Mouse (Mus musculus) frontal cortex, postnatal 36 days (tissue): ENCODE results near the gene Patj.
"Not testable (repeated sequence)": the region's sequence is repeated elsewhere in the genome, so short reads cannot be mapped to it uniquely, and the experiment has no call there.

Source experiments
- DNase-seq, 2 experiments: peaks; one replicate each; pipeline ENCODE4 v3.0.0; 2022; ENCODE audit warnings: low spot score in 2 of 2

Patj gene

DNA sequence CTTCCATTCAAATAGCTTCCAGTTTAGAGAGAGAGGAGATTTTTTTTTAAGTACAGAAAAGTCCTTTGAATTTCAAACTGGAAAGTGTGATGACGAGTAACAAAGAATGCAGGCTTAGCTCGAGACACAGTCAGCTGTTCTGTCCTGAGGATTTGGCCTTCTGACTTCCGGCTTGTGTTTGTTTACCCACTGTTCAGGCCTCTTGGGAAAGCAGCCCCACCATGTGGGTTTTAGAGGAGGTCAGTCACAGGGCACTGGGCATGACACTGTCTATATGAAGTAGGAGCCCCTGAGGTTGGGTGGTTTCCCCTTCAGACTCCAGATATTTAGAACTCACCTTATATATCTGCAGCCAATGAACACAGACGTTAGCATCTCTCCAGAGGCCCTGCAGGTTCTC, 174.3 kb downstream of the Patj start:
- no peak for DNase-seq

DNA sequence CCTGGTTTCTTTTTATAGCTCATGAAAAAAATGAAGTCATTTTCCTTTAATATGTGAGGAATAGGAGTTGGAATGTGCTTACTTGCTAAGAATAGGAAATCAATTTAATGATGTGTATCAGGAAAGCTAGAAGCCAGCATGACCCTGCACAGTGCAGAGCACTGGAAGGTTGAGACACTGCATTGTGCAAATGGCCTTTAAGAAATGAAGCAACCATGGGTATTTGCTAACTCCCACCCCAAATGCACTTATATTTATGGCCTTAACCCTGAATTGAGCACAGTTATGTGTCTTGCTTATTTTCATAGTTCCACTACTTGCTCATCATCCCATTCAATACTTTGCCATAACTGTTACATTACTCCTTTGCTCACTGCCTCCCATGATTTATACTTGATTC, 181.7 kb downstream of the Patj start:
- no peak for DNase-seq

DNA sequence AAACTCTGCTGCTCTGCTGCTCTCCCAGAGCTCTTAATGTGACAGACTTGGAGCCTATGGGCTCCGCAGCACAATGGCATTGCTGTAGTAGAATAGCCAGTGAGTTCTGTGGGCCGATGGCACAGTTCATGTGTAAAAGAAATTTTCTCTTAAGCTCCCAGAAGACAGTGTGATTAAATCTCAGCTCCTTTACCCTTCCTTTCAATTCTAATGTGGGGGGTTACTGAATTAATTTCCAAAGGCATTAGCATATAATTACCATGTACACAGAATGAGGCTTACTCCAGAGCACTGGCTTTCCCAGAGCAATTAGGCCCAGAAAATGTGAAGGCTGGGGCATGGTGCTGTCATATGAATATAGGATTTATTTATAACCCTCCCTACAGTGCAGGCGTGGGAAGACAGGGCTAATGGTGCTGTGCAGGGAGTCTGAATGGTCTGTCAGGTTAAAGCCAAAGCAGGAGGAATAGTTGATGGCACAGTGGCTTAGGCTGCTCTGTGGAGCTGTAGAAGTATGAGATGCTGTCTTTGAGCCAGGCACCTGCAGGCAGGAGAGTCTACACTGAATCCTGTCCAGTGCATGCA, 182.5 kb downstream of the Patj start:
- DNase-seq: no peak

DNA sequence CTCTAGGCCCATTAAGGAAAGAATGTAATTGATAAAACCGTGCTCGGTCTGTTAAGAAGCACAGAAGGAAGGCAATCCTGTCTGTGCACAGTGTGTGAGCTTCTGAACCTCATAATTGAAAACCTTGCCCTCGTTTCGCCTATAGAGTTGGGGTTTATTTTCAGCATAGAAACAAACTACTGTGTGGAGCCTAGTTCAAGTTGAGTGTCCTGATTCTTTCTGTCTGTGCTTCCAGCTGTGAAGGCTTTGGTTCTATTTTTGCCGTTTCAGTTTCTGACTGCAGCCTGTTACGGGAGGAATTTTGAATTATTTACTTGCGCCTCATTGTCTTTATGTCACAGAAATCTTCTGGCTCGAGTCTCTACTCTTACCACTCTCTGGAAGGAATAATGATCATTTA, 185.9 kb downstream of the Patj start:
- no peak for DNase-seq

DNA sequence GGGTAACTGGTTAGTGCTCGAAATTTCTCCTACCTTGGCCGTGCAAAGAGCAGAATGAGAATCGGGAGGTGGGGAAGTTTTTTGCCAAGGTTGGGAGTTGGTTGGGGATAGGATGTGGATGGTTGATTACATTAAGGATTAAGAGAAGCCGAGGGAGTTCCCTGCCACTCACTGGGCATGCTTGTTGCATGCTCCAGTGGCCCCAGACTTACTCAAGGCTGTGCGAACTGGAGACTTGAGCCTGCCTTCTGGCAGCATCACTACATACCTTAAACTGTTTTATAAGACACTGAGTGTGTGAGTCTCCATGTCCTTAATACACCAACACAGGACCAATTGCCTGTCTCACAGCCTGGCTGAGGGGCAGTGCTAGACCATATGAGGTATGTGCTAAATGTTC, 188.4 kb downstream of the Patj start:
- DNase-seq: no peak

DNA sequence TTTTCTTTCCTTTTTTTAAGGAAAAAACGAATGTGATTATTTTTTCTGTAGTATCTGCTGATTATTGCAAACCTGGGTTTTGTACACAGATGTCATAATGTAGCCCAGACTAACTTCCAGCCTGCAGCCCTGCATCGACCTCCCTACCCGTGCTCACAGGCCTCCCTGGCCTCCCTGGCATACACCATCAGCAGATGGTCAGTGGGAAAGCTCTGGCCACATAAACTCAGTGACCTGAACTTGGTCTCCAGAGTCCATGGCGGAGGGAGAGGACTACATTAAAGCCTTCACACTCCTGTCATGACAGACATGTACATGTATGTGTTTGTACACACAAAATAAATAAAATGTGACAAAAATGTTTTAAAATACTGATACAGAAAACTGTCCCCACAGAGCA, 190.7 kb downstream of the Patj start:
- DNase-seq: no peak

DNA sequence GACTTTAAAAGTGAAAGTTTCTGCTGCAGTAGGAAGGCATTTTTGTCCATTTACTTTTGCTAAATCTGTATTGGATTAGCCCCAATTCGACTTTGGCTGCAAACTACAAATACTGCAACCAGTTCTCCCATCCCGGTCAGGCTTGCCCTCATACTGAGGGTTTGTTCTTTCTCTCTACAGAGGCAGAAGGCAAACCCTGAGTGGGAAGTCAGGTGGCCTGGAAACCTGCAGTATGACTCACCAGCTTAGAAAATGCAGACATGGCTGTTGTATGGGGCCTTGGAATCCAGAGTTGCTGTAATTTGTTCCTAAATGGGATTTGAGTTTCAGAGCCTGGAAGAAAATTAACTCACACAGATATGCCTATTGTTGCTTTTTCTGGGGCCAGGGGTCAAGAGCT, 192.1 kb downstream of the Patj start:
- DNase-seq: no peak

DNA sequence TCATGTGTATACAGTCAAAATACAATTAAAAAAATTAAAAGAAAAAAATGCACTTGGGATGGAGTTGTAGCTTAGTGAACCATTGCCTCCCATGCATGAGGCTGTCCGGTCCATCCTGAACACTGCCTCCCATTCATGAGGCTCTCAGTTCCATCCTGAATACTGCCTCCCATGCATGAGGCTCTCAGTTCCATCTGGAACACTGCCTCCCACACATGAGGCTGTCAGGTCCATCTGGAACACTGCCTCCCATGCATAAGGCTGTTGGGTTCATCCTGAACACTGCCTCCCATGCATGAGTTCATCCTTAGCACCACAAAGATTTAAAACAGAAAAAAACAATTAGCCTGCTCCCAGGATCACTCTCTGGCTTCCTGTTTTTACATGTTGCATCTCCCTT, 198.4 kb downstream of the Patj start:
- DNase-seq: peak; percentile 33 to 65

DNA sequence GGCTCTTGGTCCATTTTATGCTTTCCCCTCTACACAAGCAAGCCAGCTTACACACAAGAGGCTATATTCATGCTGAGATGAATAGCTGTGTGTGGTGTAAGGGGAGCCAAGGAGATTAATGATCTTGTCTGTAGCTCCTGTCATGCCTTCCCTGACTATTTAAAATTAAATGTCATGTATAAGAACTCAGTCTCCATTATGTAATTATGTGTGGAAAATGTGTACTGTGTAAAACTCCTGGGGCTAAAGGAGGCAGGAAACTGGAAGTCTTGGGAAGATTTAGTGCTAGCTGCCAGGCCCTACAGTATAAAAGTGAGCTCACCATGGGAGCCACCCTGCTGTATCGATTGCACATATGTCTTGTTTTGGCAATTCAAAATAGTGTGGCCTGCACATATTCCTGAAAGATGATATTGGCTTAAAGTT, 203.0 kb downstream of the Patj start:
- DNase-seq: no peak

DNA sequence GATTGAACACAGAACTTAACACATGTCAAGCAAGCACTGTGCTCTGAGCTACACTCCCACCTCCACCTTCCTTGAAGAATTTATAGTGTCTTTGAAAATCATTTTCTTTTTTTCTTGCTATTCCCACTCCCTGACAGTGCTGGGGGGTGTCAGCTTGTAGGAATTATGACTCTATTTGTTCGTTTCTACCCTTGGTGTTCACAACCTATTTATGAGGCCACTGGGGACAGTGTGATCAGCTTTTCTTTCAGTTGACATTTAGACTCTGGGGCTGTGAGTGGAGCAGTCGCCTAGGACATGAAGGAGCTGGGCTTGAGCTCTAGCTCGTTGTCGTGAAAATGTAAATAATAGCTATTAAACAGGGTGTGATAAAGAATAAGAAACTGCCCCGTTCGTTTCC, 203.8 kb downstream of the Patj start:
- DNase-seq: no peak

DNA sequence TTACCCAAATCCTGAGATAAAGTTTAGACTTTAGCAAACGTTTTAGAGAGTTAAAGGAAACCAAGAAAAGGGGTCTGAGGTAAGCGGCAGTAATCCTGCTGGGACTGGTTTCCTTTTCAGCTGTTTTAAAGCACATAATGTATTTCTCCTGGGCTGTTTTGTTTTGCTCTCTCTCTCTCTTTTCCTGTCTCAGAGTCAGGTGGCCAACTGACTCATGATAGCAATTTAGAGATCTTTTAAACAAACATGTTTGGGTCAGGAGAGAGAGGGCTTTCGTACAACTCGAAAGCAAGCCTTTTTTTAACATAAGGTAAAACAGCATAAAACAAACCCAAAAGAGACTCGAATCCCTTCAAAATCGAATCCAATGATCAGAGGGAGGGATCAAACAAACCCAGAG, 207.5 kb downstream of the Patj start:
- DNase-seq: no peak

DNA sequence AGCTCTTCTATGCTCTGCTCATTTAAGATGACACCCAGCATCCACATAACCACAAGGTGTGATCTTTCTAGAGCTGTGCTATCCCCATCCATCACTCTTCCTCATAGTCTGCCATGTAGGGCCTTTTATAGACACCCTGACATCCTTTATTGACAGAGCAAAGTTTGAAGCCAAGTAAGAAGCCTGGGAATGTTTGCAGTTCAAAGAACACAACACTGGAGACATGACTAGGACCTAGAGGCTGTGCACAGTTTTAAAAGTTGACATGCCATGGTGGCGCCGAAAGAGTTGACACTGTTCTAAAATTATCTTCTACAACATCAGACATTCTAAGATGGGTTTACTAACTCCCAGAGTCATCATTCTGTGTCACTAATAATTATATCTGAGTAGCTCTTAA, 214.9 kb downstream of the Patj start:
- DNase-seq: no peak

DNA sequence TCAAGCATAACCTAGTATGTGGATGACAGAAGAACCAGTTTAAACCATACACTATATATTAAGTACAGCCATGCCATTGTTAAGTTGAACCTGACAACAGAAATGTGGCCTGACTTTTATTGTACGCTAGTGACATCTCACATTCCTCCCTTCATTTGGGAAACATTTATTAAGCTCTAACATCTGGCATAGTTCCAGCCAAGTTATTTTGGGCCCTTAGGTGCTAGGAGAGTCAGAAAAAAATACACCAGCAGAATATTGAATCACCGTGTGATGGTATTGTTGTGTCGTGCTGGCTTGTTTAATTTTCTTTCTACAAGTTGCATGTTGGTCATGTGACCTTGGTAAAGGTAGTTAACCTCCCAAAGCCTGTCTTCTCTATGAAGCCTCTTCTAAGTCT, 218.8 kb downstream of the Patj start:
- DNase-seq: no peak

DNA sequence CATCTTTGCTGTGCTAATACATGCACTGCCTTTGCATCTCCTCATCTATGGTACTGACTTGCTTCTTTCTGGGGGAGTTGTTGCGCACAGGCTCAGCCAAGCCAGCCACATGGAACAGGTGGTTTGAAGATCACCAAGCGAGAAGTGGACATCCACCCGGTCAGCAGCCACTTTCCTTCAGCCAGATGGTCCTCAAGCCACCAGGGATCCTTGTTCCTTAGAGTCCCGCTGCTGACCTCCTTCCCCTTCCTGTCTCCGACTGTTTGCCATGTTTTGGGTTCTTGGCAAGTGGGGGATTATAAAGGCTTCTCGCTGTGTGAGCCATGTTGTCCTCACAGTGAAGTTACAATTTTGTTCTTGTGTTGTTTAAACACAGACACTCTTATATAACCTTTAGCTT, 223.6 kb downstream of the Patj start:
- no peak for DNase-seq

DNA sequence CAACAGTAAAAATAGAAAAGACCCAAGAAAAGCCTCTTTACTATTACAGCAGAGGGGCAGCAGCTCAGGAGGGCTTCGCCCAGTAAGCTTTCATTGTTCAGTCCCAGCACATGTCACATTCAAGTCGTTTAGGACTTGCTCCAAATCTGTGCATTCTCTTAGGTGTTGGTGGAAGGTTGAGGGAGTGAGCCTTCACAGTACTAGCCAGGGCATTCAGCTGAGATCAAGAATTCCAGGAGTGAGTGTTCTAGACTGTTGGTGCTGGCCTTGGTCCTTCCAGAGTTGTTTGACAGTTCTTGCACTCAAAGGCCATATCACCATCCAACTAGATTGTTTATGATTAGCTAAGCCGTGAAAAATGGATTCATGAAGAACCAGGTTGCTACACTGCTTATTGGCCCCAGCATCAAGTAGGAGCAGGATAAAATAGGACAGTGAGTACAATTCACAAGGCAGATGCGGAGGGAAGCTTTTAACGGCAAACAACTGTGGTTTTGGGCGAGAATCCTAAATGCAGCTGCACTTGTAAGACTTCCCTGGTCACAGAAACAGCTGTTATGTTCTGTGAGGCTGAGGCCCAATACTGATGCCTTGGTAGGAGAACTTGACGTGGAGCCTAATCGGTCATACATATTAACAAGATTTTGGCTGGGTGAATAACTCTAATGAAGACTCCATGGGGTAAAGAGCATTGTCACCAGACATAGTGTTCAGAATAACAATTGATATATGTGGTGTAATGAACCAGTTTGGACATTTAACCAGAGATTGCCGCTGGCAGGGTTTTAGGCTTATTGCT, 225.6 kb downstream of the Patj start:
- DNase-seq: no peak

DNA sequence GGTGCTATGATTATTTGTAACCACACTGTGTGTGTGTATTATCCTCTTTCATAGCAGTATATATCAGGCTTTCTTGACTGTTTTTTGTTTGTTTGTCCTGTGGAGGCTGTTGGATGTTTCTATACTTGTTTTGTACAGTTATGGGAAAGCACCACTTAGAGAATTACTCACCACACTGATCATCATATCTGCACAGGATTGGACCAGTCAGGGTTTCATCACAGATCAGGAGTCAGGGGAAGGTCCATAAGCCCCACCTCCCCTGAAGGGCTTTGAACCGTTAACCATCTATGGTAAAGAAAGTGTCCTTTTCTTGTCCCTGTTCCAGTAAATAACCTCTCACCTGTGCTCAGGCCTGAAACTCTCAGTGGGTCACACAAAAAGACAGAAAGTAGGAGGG, 226.6 kb downstream of the Patj start:
- no peak for DNase-seq

DNA sequence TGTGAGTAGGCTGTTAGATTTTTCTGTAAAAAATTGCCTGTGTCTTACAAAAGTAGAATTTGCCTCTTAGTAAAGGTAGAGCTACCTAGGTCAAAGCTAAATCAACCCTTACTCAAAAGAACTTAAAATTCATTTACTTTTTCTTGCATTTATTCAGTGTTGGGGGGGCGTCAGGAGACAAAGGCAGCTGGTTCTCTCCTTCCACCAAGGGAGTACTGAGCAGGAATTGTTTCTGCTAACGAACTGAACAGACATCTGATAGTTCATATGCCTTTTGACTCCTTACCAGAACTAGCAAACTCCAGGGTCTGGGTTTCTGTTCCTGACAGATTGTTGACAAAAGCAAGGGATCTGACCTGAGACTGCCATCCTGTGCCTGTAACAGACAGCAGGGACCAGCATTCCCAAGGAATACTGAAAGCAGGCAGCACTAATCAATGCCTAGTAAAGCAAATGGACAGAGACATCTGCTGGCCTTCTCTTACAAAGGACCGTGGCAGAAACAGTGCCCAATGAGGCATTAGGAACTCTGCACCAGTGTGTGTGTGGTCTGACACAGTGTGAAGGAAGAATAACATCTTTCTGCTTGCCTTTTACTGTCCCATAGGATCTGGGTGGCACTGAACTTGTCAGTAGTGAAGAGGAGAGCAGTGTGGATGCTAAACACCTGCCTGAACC, 227.6 kb downstream of the Patj start:
- DNase-seq: no peak

DNA sequence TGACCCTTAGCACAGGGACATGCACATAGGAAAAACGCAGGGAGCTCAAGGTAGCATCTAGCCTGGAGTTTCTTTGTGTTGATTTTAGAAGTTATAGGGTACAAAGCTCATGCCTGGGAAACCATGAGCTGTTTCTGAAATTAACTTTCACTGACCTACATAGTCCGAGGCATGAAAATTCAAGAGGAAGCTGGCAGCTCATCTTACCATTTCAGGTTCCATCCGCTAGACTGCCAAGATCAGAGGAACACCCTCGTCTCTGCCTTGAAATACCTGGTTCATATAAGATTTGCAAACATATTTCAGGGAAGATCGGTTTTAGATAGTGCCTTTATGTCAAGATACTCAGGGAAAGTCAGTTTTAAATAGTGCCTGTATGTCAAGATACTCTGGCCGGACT, 232.7 kb downstream of the Patj start:
- DNase-seq: peak in 1 of 2 experiments; percentile 8

DNA sequence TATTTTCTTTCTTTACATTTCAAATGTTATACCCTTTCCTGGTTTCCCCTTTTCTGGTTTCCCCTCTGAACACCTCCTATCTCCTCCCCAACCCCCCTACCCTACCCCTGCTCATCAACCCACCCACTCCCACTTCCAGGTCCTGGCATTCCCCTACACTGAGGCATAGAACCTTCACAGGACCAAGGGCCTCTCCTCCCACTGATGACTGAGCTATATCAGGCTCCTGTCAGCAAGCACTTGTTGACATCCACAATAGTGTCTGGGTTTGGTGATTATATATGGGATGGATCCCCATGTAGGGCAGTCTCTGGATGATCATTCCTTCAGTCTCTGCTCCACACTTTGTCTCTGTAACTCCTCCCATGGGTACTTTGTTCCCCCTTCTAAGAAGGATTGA, 233.6 kb downstream of the Patj start:
- not testable (repeated sequence) for DNase-seq

DNA sequence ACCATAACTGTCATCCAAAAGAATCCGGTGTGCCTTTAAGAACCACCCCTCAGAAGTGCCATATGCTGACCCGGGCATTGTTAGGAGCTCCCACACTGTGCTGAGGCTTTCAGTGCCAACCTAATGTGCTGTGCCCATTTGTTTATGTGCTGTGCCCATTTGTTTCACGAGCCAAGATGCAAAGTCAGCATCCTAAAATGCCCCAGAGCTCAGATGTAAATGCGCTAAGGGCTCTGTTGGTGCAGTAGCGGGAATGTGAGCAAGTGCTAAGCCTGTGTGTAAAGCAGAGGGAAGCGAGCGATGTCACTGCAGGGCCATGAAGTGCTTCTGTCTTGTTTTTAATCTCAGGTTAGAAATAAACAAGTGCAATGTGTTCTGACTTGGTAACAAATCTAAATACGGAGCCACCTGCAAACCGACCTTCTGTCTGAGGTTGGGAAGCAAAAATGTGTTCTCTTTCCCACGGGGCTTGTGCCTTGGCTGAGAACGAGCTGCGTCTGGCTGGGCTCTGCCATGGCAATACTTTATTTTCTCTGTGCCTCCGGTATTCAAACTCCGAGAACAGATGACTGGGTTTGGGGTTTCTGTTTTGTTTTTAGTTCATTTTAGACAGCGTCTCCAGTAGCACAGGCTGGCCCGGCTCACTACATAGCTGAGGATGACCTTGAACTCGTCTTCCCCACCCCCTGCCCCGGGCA, 239.7 kb downstream of the Patj start:
- no peak for DNase-seq

DNA sequence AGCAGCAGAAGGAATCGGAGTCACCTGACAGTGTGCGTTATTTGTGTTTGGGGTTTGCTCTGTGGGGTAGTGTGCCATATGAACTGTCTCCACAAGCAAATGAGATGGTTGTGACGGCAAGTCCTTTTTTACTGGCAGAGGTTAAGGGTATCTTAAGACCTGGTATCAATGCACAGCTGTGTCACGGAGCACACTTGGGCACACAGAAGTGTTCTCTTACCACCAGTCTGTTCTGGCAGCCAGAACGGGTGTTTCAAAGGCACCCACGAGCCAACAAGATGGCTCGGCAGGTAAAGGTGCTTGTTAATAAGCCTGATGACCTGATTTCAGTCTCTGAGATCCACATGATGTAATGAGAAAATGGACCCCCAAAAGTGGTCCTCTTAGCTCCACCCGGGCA, 243.1 kb downstream of the Patj start:
- DNase-seq: no peak

DNA sequence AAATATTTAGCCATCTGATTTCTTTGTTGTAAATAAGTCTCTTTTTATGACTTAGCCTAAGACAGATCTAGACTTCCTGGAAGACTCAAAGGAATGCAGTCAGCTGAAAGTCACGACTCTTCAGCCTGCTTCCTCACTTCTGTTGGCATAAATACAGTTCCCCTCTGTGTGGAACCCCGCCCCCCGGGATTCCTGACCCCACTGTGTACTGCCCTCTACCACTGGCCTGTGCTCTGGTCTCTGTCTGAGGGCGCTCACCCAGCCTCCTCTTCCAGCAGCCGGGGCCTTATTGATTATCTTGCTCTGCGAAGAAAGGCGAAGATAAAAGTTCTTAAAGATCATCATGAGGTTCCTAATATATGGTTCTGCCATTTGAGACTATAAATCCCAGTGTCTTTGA, 258.1 kb downstream of the Patj start:
- no peak for DNase-seq

DNA sequence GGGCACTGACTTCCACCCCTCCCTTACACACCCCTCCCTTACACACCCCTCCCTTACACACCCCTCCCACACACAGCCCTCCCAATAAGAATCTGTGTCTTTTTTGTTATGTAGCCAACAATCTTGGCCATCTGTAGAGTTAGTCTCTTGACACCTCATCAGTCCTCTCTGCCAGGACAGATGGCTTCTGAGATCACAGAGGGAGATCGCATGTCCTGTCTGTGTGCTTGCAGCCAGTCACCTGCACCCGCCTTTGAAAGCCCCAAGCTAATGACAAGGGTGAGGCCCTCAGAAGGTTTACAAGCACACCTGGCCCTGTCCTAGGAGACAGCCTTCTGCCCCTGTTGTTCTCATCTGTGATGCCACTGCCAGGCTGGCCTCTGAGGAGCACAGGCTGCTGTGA, 258.8 kb downstream of the Patj start:
- no peak for DNase-seq
